Mouse (Mus musculus): ENCODE measurements at regions not wholly inside any gene's neighbourhood (a gene's known extent, or its start where the extent isn't known, plus 50 kb on each side); places are given as distances from the start of the nearest gene placed in this dataset.

DNA sequence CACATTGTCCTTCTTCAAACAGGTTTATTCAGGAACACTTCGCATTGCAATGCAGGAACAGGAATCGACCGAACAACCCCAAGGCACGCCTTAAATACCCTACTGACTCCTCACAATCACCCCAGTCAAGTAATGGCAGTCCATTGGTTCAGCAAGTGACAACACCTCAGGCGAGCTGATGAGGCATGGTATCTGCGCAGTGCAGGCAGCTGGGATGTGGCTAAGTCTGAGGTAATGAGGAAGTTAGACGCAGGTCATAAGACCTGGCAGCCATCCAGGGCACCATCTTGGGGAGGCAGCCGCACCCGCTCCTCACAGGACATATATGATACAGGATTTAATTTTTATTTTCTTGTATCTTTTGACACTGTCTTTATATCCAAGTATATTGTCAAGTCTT, 1251.6 kb downstream of the Basp1 start:
- in situ Hi-C loops (cut with MboI, MseI), result no loop called here

DNA sequence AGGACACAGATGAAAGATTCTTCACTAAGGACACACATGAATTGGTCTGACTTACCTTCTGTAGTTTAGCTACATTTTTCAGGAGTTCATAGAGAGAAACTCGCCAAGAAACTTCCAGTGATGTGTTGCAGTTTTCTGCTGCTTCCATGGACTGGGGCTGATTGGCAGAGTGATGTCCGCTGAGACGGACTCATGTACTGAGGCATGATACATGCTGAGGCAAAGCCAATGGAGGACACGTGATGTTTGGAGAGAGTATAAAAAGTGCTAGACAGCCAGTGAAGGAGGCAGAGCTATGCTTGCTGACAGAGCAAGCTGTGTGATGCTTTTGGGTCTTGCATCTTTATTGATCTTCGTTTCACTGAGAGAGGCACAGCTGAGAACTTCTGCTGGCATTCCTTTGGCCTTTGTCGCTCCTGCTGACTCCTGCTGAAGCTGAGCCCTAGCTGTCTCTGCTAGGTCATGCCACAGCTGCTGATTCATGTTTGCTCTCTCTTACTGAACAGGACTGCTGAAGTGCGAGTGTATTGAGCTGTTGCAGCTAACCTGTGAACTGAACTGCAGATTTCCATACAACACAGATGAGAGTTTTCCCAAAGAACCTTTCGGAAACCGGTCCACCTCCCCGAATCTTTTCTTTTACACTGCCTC, 1255.7 kb downstream of the Basp1 start:
- in situ Hi-C loops (cut with MboI, MseI), result no loop called here

DNA sequence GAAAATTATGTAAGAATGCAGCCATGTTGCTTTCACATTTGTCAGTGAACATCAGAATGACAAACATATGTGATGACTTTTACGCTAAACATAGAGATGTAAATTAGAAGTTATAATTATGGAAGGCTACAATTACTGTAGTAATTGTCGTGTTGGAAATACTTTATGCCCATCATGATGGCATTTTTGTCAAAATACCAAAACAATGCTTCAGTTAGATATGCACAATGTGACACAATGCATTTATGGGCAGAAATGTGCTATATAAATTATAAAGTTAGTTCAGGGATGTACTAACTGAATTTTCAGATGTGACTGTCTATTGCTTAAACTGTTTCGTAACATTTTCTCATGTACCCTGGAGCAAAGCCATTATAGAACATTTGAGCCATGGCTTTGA, 1259.3 kb downstream of the Basp1 start:
- in situ Hi-C loops (cut with MboI, MseI), result no loop called here

DNA sequence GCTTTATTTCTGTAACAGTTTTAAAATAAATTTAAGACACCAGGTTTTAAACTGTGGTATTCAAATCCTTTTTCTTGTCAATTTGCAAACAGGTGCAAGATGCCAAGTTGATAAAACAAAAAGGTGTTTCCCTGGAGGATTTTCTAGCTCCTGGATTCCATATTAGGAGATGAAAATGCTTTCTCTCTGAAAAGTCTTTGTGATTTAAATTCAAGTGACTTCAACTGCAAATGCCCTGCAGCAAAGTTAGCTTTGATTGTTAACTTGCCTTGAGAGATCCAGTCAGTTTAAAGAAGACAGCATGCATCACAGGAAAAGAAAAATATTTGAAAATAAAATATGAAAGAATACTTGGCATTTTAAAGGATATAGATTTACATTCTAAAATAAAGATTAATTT, 1289.3 kb downstream of the Basp1 start:
- in situ Hi-C loops (cut with MboI, MseI), result no loop called here

DNA sequence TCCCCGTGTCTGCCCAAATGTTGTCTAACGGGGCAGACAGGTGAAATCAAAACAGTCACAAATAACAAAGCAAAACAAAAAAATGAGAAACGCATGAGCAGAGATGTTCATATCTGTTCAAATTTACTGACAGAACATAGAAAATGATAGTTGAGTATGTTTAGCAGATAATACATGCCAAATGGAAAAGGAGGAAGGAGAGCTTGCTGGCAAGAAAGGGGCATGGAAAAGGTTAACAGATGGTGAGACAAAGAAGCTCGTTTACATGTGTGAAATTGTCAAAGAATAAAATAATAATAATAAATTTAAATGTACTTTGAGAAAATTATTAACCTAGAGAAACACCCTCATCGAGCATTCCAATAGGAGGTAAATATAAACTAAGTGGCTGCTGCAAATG, 1327.3 kb downstream of the Basp1 start:
- in situ Hi-C loops (cut with MboI, MseI), result no loop called here

DNA sequence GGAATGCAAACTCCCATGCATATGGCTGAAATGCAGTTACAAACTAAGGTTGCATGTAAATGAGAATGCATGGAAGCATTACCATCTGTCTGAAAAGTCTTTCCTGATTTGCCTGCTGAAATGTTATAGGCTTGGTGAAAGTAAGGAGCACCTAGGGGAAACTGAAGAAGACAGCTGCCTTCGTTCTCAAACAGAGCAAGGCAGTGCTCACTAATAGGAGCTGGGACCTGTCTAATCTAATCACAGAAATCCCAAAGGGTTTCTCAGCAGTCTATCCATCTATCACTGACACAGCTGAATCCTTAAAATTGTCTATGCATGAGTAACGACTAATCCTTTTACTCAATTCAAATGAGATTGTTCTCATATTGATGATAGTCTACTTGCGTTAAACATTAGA, 1360.4 kb downstream of the Basp1 start:
- in situ Hi-C loops (cut with MboI, MseI), result loop anchor here (5.0 kb wide), 1 partner anchor 161 kb away; no protein-coding TSS in a partner anchor

DNA sequence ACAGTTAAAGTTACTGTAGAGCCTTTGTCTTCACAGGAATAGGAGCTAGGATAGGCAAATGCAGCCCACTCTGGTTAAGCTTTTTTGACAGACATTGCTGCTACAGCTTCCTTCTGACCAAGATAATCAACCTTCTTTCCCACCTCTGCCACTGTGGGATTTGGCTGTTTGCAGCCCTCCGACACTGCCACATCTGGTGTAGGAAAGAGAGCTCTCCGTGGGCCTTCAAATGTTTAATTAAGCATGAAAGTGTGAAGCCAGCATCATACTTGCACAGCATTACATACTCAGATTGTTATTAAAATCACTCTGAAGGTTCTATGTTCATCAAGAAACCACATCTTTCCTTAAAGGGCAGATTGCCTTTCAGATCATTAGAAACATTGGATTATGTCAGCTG, 1372.7 kb downstream of the Basp1 start:
- in situ Hi-C loops (cut with MboI, MseI), result no loop called here

DNA sequence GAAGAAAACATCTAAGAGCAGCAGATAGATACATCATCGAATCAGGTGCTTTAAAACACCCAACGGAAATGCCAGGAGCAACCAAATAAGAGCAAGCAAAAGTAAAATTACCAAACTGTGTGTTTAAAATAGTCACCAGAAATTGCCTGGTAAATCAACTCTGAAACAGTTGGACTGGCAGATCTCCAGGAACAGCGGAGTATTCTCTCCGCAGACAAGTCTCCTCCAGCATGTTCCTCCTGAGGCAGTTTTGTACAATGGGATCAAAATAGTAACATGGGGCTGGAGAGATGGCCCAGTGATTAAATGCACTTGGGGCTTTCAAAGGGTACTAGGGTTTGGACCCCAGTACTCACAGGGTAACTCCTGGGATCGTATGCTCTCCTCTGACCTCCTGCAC, 1374.4 kb downstream of the Basp1 start:
- in situ Hi-C loops (cut with MboI, MseI), result no loop called here

DNA sequence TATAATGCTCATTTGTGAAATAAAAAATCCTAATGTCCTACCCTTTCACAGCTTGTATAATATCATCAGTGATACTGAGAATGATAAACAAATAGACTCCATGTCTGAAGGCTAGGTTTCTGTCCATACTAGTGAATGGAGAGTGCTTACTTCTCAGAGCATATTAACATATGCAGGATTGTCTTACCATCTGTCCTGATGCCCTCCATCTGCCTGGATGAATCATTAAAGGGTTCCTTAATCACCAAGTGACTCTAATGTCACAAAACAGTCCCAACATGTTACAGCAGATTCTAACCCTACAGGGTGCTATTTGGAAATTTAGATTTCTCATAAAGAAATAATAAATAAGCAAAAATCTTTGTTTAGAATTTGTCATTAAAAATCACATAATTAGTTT, 1391.4 kb downstream of the Basp1 start:
- in situ Hi-C loops (cut with MboI, MseI), result no loop called here

DNA sequence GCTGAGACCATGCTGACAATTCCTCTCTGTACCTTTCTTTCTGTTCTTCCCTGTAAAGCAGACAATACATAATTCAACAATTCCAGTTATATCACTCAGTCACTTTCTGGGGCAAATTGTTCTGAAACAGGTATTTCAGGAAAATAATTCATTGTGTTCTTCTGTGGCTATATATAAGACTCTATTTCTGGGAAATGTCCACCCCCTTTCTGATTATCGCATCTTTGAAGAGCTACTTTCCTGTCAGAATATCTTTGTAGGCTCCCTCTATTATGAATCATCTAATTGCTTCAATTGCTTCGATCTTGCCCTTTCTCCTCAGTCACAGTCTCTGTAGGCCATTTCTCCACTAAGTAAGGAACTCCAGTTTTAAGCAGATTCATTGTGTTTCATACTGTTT, 1408.9 kb downstream of the Basp1 start:
- in situ Hi-C loops (cut with MboI, MseI), result no loop called here

DNA sequence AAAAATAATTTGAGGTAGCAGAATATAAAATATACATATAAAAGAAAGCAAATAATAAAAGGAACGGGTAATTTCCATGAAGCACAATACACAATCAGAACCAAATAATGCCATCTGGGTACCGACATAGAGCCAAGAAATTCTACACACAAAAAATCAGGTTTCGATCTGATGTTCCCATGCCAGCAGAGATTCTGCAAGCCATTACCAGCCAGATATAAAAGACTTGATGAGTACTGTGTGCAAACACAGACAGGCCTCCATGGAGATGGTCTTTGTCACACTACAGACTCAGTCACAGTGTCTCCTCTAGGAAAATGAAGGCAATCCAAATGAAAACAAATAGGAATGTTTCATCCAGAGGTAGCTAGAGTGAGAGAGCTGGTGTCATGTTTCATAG, 1430.7 kb downstream of the Cdh18 start:
- in situ Hi-C loops (cut with MboI, MseI), result no loop called here
